Comparison of ENCODE assay signal across 10 mouse cellular contexts in genomic region chr5:105239483-105240047, GRCm38 (mm10). TPM values are rescaled to one million over a fixed set of nuclear protein-coding genes. Genes with fewer than 3 reads are reported as not detected.
A peak's percentile ranks its signal among the peaks of the same experiment; 100 is the strongest.
DNase-seq lines count a peak whose midpoint lies in the region; ATAC-seq and TF ChIP-seq lines count a peak whose summit lies in the region.
"Not testable (repeated sequence)": the region's sequence is repeated elsewhere in the genome, so short reads cannot be mapped to it uniquely, and the experiment has no call there.
"Had no signal": no experiment of that assay in that cellular context is flagged by ENCODE, and none has a peak within 500 bp of the region (broad histone marks: within the 10 kb centered on the region; RNA-seq: fewer than 3 reads in every experiment).

Gbp10 (minus strand) TSS chr5:105239533.

- H3K4me2 ChIP-seq in lung, embryonic 14.5 days, result not testable (repeated sequence)

- not testable (repeated sequence) for H3K4me1 ChIP-seq in lung, embryonic 14.5 days (ENCODE audit: insufficient read depth)

- H3K9ac ChIP-seq in lung, embryonic 14.5 days, result not testable (repeated sequence)

- TF ChIP-seq CTCF in lung, embryonic 14.5 days (IDR thresholded peaks at IDR 0.05; ENCODE audit: low read depth), result not testable (repeated sequence)

- not testable (repeated sequence) for H3K9me3 ChIP-seq in lung, embryonic 14.5 days (ENCODE audit: low read depth, low read length)

- H3K4me3 ChIP-seq in lung, embryonic 14.5 days (ENCODE audit: low read depth, low read length), result not testable (repeated sequence)

- H3K36me3 ChIP-seq in lung, embryonic 14.5 days (ENCODE audit: insufficient read depth), result not testable (repeated sequence)

- not testable (repeated sequence) for H3K27me3 ChIP-seq in lung, embryonic 14.5 days (ENCODE audit: insufficient read depth, low read length)

- ATAC-seq in activated CD4-positive, CD25-positive, alpha-beta regulatory T cell, adult 4 months, result peak; percentile 91
- peak; percentile 93 for ATAC-seq in lung, embryonic 14.5 days (ENCODE audit: insufficient read depth)

- peak; percentile 9 to 22 for DNase-seq in cerebellum, postnatal 10 days
- DNase-seq in heart, adult 8-10 months (ENCODE audit: low spot score), result peak; percentile 27
- peak; percentile 85 for DNase-seq in induced T-regulatory cell, adult 2 months (ENCODE audit: low read depth)
- DNase-seq in kidney, postnatal 25 days, result peak; percentile 16 to 42
- DNase-seq in lung, embryonic 14.5 days, result peak; percentile 71
- peak; percentile 17 to 37 for DNase-seq in natural killer cell, adult 2 months (ENCODE audit: low spot score in 2 of 2)

- not testable (repeated sequence) for H3K27ac ChIP-seq in lung, embryonic 14.5 days (ENCODE audit: low read depth)

RNA-seq across cellular contexts. Expression of gene Gbp10, which starts in this region (rescaled TPM):
- 10 to 100 TPM; 40.9 to 51.1 TPM for polyA plus RNA-seq in activated CD4-positive, CD25-positive, alpha-beta regulatory T cell, adult 4 months (2017; shearing (Covaris generic))
- 1 to 10 TPM in 2 of 4 experiments, under 1 TPM in 2; 0.22 to 3.6 (median 0.87) TPM for total RNA-seq in heart, adult 8-10 months (2022)
- 0.26 TPM in 1 of 2 replicates, not detected in the other for polyA plus RNA-seq in lung, embryonic 14.5 days (2014; fragmentation: Nextera tagmentation; extraction: Ambion mirVana)
- total RNA-seq: left cerebral cortex, postnatal 25 days; megakaryocyte-erythroid progenitor cell, adult 5-6 weeks had no signal
- polyA plus RNA-seq: G1E had no signal

Comparison
In these comparisons a context has a peak if more than half of its experiments do, and no peak if none do; other contexts are left out.
1. RNA of gene Gbp10 (polyA plus RNA-seq): 40.9 to 51.1 TPM in activated CD4-positive, CD25-positive, alpha-beta regulatory T cell, adult 4 months; 0.26 TPM in lung, embryonic 14.5 days; every median in the first group is over 10 times any median in the second.
2. Peak in DNase-seq and ATAC-seq in lung, embryonic 14.5 days; RNA of the gene not detected or under 1 TPM.
3. DNase-seq: peak in every context shown above with its lines; median percentile 85 in induced T-regulatory cell, adult 2 months; 71 in lung, embryonic 14.5 days; 29 in kidney, postnatal 25 days; 27 in heart, adult 8-10 months; 27 in natural killer cell, adult 2 months; 16 in cerebellum, postnatal 10 days.